Mouse (Mus musculus): Measurements from ENCODE around the gene Batf.

DNA sequence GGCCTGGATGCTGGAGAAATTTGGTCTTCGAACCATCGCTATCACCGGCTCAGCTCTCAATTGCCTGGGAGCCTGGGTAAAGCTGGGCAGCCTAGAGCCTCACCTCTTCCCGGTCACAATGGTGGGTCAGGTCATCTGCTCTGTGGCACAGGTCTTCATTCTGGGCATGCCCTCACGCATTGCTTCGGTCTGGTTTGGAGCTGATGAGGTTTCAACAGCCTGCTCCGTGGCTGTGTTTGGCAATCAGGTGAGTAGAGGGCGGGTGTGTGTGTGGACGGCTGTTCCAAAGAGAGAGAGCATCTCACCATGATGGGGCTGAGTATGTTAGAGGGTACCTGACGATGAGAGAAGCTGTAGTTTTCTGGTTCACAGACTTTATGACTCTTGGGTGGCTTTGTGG is 60.9 kb downstream of the Batf start:
- TF ChIP-seq POLR2A (IDR thresholded peaks at IDR 0.05; ENCODE audit: borderline replicate concordance, low read depth, low read length) (no peak), CTCF (IDR thresholded peaks at IDR 0.05; ENCODE audit: low read depth, low read length) (no peak)

Measured in bone marrow macrophage, adult 2 months (primary cell).